Mouse (Mus musculus) spleen, adult 2 months (tissue): ENCODE measurements around the gene Ruvbl2.

Experiments
- CTCF ChIP-seq: fragments of 200-500 bp; IDR thresholded peaks from 2 replicates; pipeline ENCODE4 v1.5.1; 2011; ENCODE audit warnings: mild to moderate bottlenecking, inconsistent platforms; ENCODE audit not compliant: insufficient read depth, insufficient read length, insufficient replicate concordance; ENCODE audit errors: extremely low read depth
- POLR2A ChIP-seq: fragments of 200-500 bp; IDR thresholded peaks from 2 replicates; pipeline ENCODE4 v1.6.1; 2011; ENCODE audit warnings: low read depth, low read length, inconsistent platforms

DNA sequence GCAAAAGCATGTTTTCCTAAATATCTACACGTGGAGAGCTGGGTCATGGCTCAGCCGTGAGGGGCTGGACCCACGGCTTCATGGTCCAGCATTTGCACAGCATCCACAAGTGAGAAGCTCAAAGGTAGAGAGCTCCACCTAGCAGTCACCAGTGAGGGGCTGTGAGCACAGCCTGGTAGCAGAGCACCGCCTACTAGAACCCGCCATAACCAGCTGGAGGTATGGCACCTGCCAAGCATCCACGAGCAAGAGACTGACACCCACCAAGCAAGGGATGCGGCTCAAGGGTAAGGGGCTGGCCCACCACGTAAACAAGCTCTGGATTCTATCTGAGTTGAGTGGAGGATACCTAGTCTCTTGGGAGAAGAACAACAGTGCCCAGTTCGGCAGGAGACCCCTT lies 27.7 kb upstream of the Ruvbl2 start:
- TF ChIP-seq CTCF (no peak), POLR2A (no peak)
